Mouse (Mus musculus) forebrain, embryonic 11.5 days (tissue): Measurements from ENCODE around the gene R3hdm4. TPM values are rescaled to one million over a fixed set of nuclear protein-coding genes. Genes with fewer than 3 reads are reported as not detected.

ENCODE experiments used
- ATAC-seq: fragments of 200-750 bp; cut with Nextera tagmentation; replicated peaks from 2 replicates; pipeline ENCODE4 v1.8.0; 2017; ENCODE audit warnings: moderate TSS enrichment; ENCODE audit not compliant: low FRiP score
- DNase-seq: peaks from one replicate; pipeline ENCODE4 v3.0.0-alpha.2; 2017; ENCODE audit warnings: low spot score
- H3K27ac ChIP-seq: fragments of 300-500 bp; sonication (generic); 2 replicates; pipeline ENCODE4 v1.5.1; 2014; ENCODE audit warnings: low read depth, low read length
- H3K27me3 ChIP-seq: fragments of 300-500 bp; sonication (generic); 2 replicates; pipeline ENCODE4 v1.6.1; 2014; ENCODE audit warnings: mild to moderate bottlenecking, low read length, mixed read lengths; ENCODE audit not compliant: control insufficient read depth, insufficient read depth
- H3K36me3 ChIP-seq: fragments of 300-500 bp; sonication (generic); 2 replicates; pipeline ENCODE4 v1.6.1; 2014; ENCODE audit warnings: mild to moderate bottlenecking, low read length, moderate library complexity, mixed read lengths; ENCODE audit not compliant: control insufficient read depth, insufficient read depth
- H3K4me1 ChIP-seq: fragments of 300-500 bp; sonication (generic); replicated peaks from 2 replicates; pipeline ENCODE4 v1.6.1; 2014; ENCODE audit warnings: low read length, mixed read lengths; ENCODE audit not compliant: control insufficient read depth, insufficient read depth
- H3K4me2 ChIP-seq: fragments of 300-500 bp; sonication (generic); 2 replicates; pipeline ENCODE4 v1.6.1; 2014; ENCODE audit warnings: low read depth, mild to moderate bottlenecking, low read length, moderate library complexity, mixed read lengths; ENCODE audit not compliant: severe bottlenecking
- H3K4me3 ChIP-seq: fragments of 300-500 bp; sonication (generic); 2 replicates; pipeline ENCODE4 v1.5.1; 2014; ENCODE audit warnings: low read depth, low read length
- H3K9ac ChIP-seq: fragments of 300-500 bp; sonication (generic); 2 replicates; pipeline ENCODE4 v1.6.1; 2014; ENCODE audit warnings: low read length
- H3K9me3 ChIP-seq: fragments of 300-500 bp; sonication (generic); 2 replicates; pipeline ENCODE4 v1.6.1; 2016; ENCODE audit warnings: low read length, mixed read lengths; ENCODE audit not compliant: control insufficient read depth
- WGBS: fragments of 180-500 bp; shearing (Covaris S2); extraction: QIAGEN DNeasy Blood & Tissue Kit; methylation state at CpG from one replicate; pipeline ENCODE4 v1.1.7; 2014; 5-methylcytosine and 5-hydroxymethylcytosine counted together
- polyA plus RNA-seq: library from polyadenylated mRNA; unstranded; fragments of >200 nt; fragmentation: Nextera tagmentation; extraction: Ambion mirVana; gene quantifications from 2 replicates; pipeline ENCODE4 v1.2.1, GENCODE M21; 2014

The R3hdm4 gene
- polyA plus RNA-seq, 1 experiment from 2014 or later = 135 TPM

DNA sequence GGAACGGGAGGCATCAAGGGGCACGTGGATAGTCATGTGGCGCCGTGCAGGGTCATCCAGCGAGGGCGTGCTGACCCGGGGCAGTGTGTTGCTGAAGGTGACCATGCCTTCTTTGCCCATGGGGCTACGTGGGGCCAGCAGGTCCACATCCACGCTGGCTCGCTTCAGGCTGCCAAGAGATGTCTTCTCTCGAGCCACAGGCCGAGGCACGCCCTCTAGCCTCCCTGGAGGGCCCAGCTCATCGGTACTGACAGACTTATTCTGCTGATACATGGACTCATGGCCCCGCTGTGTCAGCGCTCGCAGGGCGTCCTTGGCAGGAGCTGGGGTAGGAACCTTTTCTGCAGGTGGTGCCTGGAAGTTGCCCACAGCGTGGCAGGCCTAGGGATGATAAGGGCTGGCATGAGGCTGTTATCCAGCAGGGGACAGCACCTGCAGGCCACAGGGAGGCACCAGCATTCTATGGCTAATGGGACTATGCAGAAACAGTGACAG lies 55.2 kb downstream of the R3hdm4 start:
- 85% methylated on average over 19 of the region's 19 CpGs for WGBS
- Histone ChIP-seq H3K4me3 (no peak overlapping the region), H3K27ac (no peak overlapping the region)

GRCm38 (mm10) chr10:79865189-79865601 lies 55.8 kb downstream of the R3hdm4 start:
- 70% methylated on average over 12 of the region's 12 CpGs for whole genome bisulfite sequencing
- Histone ChIP-seq H3K4me3 (no peak overlapping the region), H3K9me3 (no peaks in the 10 kb centered on the region), H3K4me2 (no peak overlapping the region), H3K27me3 (no peaks in the 10 kb centered on the region), H3K36me3 (peaks cover 36% of the 10 kb centered on the region), H3K9ac (no peak overlapping the region), H3K27ac (0 out of 2 replicates have a peak overlapping the region, but pooled peaks have one; percentile 12), H3K4me1 (no peaks in the 10 kb centered on the region)
- no peak for DNase-seq
- peak; percentile 31 for ATAC-seq

More for the DNA sequence above, 55.2 kb downstream of the R3hdm4 start:
- ATAC-seq (0 out of 2 replicates have a peak, but pooled peaks have one; percentile 10), DNase-seq (no peak)
- peaks cover 29% of the 10 kb centered on the region for H3K36me3 ChIP-seq
- H3K4me1 ChIP-seq = no peaks in the 10 kb centered on the region
- H3K4me2 ChIP-seq = no peak overlapping the region
- H3K27me3 ChIP-seq = no peaks in the 10 kb centered on the region
- H3K9ac ChIP-seq = no peak overlapping the region
- no peaks in the 10 kb centered on the region for H3K9me3 ChIP-seq

- ATAC-seq = 0 out of 2 replicates have a peak, but pooled peaks have one; percentile 8
- Histone ChIP-seq H3K27ac (0 out of 2 replicates have a peak overlapping the region, but pooled peaks have one; percentile 12), H3K4me3 (no peak overlapping the region), H3K4me1 (no peaks in the 10 kb centered on the region), H3K27me3 (no peaks in the 10 kb centered on the region), H3K4me2 (no peak overlapping the region), H3K9ac (no peak overlapping the region), H3K9me3 (no peaks in the 10 kb centered on the region), H3K36me3 (peaks cover 42% of the 10 kb centered on the region)
- WGBS = 51% methylated on average over 10 of the region's 10 CpGs
- no peak for DNase-seq
These were observed 56.4 kb downstream of the R3hdm4 start for GRCm38 (mm10) chr10:79864351-79865188.

DNA sequence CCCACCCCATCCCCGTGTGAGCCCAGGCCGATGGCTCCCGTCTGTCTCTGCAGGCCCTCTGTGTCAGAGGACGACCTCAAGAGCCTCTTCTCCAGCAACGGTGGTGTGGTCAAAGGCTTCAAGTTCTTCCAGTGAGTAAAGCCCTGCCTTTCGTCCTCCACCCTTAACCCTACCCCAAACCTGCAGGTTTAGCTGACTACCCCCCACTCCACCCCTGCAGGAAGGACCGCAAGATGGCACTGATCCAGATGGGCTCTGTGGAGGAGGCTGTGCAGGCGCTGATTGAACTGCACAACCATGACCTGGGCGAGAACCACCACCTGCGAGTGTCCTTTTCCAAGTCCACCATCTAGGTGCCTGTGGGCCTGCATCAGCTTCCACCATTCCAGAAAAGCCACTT lies 58.1 kb downstream of the R3hdm4 start:
- Histone ChIP-seq H3K27me3 (no peaks in the 10 kb centered on the region), H3K9me3 (no peaks in the 10 kb centered on the region), H3K4me1 (peaks cover 5% of the 10 kb centered on the region; the same call in 1 of the 2 replicates), H3K9ac (no peak overlapping the region), H3K4me3 (no peak overlapping the region), H3K36me3 (peaks cover 46% of the 10 kb centered on the region), H3K4me2 (no peak overlapping the region), H3K27ac (no peak overlapping the region)
- WGBS = 83% methylated on average over 10 of the region's 10 CpGs
- ATAC-seq (no peak), DNase-seq (no peak)

DNA sequence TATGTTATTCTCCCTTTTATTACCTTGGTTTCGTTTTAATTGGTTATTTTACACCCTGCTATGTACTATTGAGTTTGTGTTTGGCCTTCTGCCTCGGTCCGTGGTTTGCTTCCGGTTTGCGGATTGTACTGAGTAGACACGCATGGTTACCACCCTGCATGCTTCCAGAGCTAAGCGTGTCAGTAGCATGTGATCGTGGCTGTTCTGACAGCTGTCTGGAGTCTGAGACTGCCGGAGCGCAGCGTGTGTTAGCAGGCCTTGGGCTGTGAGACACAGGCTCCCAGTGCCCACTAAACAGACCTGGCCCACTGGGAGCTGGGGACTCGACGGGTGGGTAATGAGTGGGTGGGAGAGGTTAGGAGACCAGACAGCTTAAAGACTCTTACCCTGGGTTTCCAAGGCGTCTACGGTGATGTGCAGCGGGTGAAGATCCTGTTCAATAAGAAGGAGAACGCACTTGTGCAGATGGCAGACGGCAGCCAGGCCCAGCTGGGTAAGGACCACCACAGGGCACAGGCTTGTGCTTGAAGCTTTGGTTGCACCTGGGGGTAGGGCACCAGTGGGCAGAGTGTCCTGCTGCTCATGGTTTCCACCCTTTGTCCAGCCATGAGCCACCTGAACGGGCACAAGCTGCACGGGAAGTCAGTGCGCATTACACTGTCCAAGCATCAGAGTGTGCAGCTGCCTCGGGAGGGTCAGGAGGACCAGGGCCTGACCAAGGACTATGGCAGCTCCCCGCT lies 58.8 kb downstream of the R3hdm4 start:
- no peak overlapping the region for H3K4me3 ChIP-seq

GRCm38 (mm10) chr10:79861230-79862048 lies 59.6 kb downstream of the R3hdm4 start:
- ATAC-seq (no peak), DNase-seq (no peak)
- Histone ChIP-seq H3K27ac (no peak overlapping the region), H3K9me3 (no peaks in the 10 kb centered on the region), H3K4me3 (no peak overlapping the region), H3K4me1 (peaks cover 20% of the 10 kb centered on the region), H3K36me3 (peaks cover 43% of the 10 kb centered on the region), H3K4me2 (no peak overlapping the region), H3K9ac (no peak overlapping the region), H3K27me3 (no peaks in the 10 kb centered on the region)
- WGBS = 88% methylated on average over 25 of the region's 25 CpGs

More for the DNA sequence above, 58.8 kb downstream of the R3hdm4 start:
- Histone ChIP-seq H3K4me2 (no peak overlapping the region), H3K9ac (no peak overlapping the region), H3K27me3 (no peaks in the 10 kb centered on the region), H3K27ac (no peak overlapping the region), H3K36me3 (peaks cover 46% of the 10 kb centered on the region), H3K9me3 (no peaks in the 10 kb centered on the region), H3K4me1 (peaks cover 12% of the 10 kb centered on the region)
- DNase-seq (no peak), ATAC-seq (no peak)
- 90% methylated on average over 23 of the region's 23 CpGs for WGBS

- no peaks in the 10 kb centered on the region for H3K9me3 ChIP-seq
These were observed 60.7 kb downstream of the R3hdm4 start for GRCm38 (mm10) chr10:79860079-79860911.

More at GRCm38 (mm10) chr10:79860079-79860911, 60.7 kb downstream of the R3hdm4 start:
- Histone ChIP-seq H3K4me1 (peaks cover 23% of the 10 kb centered on the region), H3K27ac (no peak overlapping the region; the same call in 1 of the 2 replicates), H3K36me3 (peaks cover 34% of the 10 kb centered on the region), H3K9ac (no peak overlapping the region), H3K27me3 (no peaks in the 10 kb centered on the region), H3K4me2 (no peak overlapping the region), H3K4me3 (no peak overlapping the region)
- ATAC-seq (no peak), DNase-seq (no peak)
- 93% methylated on average over 26 of the region's 26 CpGs for WGBS
